Mouse (Mus musculus) lung, postnatal 14 days (tissue): ENCODE results near the gene Ppan.

Source experiments
- DNase-seq: peaks from one replicate; pipeline ENCODE4 v3.0.0; 2021

Gene Ppan

GRCm38 (mm10) chr9:20887704-20888385 lies at the start of gene Ppan:
TSS of gene Ppan (plus strand) at chr9:20888175.
- DNase-seq = peak; percentile 96

GRCm38 (mm10) chr9:20838931-20839330 lies 49.0 kb upstream of the Ppan start:
- no peak for DNase-seq

- no peak for DNase-seq
Observed at GRCm38 (mm10) chr9:20842211-20842610, 45.8 kb upstream of the Ppan start.

GRCm38 (mm10) chr9:20842670-20843069 lies 45.3 kb upstream of the Ppan start:
- DNase-seq = peak; percentile 19

- no peak for DNase-seq
Observed at GRCm38 (mm10) chr9:20850179-20850578, 37.8 kb upstream of the Ppan start.

GRCm38 (mm10) chr9:20857131-20857530 lies 30.8 kb upstream of the Ppan start:
- peak; percentile 62 for DNase-seq

GRCm38 (mm10) chr9:20859926-20860325 lies 28.0 kb upstream of the Ppan start:
- no peak for DNase-seq

GRCm38 (mm10) chr9:20861821-20862220 lies 26.2 kb upstream of the Ppan start:
- peak; percentile 46 for DNase-seq

GRCm38 (mm10) chr9:20862225-20862624 lies 25.8 kb upstream of the Ppan start:
- DNase-seq = no peak

GRCm38 (mm10) chr9:20866879-20867278 lies 21.1 kb upstream of the Ppan start:
- no peak for DNase-seq

- DNase-seq = peak; percentile 59
Observed at GRCm38 (mm10) chr9:20868448-20869001, 19.4 kb upstream of the Ppan start, which contains the start of gene A230050P20Rik. TSS of gene A230050P20Rik (plus strand) at chr9:20868642.

- no peak for DNase-seq
Observed at GRCm38 (mm10) chr9:20869246-20869645, 18.7 kb upstream of the Ppan start.

GRCm38 (mm10) chr9:20870211-20871173 lies 17.5 kb upstream of the Ppan start:
- no peak for DNase-seq

- no peak for DNase-seq
Observed at GRCm38 (mm10) chr9:20872991-20873390, 15.0 kb upstream of the Ppan start.

- DNase-seq = no peak
Observed at GRCm38 (mm10) chr9:20873521-20873920, 14.5 kb upstream of the Ppan start.

- no peak for DNase-seq
Observed at GRCm38 (mm10) chr9:20875021-20875790, 12.8 kb upstream of the Ppan start.

GRCm38 (mm10) chr9:20876318-20877117 lies 11.5 kb upstream of the Ppan start:
- no peak for DNase-seq

GRCm38 (mm10) chr9:20877118-20878040 lies 10.6 kb upstream of the Ppan start:
- DNase-seq = no peak

GRCm38 (mm10) chr9:20878041-20878709 lies 9.8 kb upstream of the Ppan start:
- peak; percentile 100 for DNase-seq

GRCm38 (mm10) chr9:20878710-20879065 lies 9.3 kb upstream of the Ppan start:
- no peak for DNase-seq
